Mouse (Mus musculus): ENCODE results near the gene Phldb3.

DNA sequence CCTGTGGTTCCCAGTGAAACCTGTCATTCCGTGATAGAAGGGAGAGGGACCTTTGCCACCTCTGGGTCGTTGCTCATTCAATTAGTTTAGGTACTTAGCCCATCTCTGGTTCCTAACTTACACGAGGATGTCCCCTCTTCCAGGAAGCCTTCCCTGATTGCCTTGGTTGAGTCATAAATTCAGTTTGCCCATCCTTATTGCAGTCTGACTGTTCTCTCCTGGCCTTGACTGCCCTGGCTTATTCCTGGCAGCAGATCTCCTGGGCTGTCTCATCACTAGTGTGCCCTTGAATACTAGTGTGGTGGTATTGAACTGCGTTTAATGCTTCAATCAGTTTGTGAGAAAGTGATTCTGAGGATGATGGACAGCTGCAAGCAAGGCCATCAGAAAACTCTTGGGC lies 19.1 kb downstream of the Phldb3 start:
- TF ChIP-seq CEBPB (IDR thresholded peaks at IDR 0.05; ENCODE audit: low read depth) (no peak), CTCF (IDR thresholded peaks at IDR 0.05; ENCODE audit: control insufficient read depth, insufficient read depth, insufficient read length) (no peak), USF1 (IDR thresholded peaks at IDR 0.05; ENCODE audit: low read depth) (no peak), MAX (IDR thresholded peaks at IDR 0.05) (no peak), MYOG (IDR thresholded peaks at IDR 0.05; ENCODE audit: control insufficient read depth, extremely low read depth, insufficient read length) (no peak), MYOD1 (IDR thresholded peaks at IDR 0.05; ENCODE audit: control insufficient read depth, insufficient read length, low read depth) (no peak), FOSL1 (IDR thresholded peaks at IDR 0.05; ENCODE audit: insufficient read depth, low read length, poor library complexity, severe bottlenecking) (no peak)

All from C2C12 (cell line).